Mouse (Mus musculus) myocyte (in vitro differentiated cells): ENCODE measurements around the gene Gan. TPM values are rescaled to one million over a fixed set of nuclear protein-coding genes. Genes with fewer than 3 reads are reported as not detected.

ENCODE experiments used
- H3K27me3 ChIP-seq: one replicate; pipeline ENCODE4 v1.6.1; 2011; ENCODE audit not compliant: control insufficient read depth, insufficient read depth, insufficient read length
- H3K36me3 ChIP-seq: one replicate; pipeline ENCODE4 v1.6.1; 2011; ENCODE audit not compliant: control insufficient read depth, insufficient read depth
- H3K4me2 ChIP-seq: one replicate; pipeline ENCODE4 v1.6.1; 2011; ENCODE audit warnings: low read depth, control low read depth
- H3K4me3 ChIP-seq: one replicate; pipeline ENCODE4 v1.5.1; 2011; ENCODE audit warnings: mild to moderate bottlenecking, control low read depth, moderate library complexity
- H3K79me2 ChIP-seq: one replicate; pipeline ENCODE4 v1.6.1; 2011; ENCODE audit not compliant: control insufficient read depth, insufficient read depth
- H3ac ChIP-seq: one replicate; pipeline ENCODE4 v1.6.1; 2011; ENCODE audit not compliant: control insufficient read depth, insufficient read length
- CEBPB ChIP-seq: IDR thresholded peaks from 2 replicates; pipeline ENCODE4 v1.6.1; 2011; ENCODE audit warnings: mild to moderate bottlenecking, moderate library complexity; ENCODE audit not compliant: poor library complexity, insufficient read depth, severe bottlenecking
- E2F4 ChIP-seq: IDR thresholded peaks from one replicate; pipeline ENCODE4 v1.6.1; 2011; ENCODE audit warnings: mild to moderate bottlenecking, control low read depth, moderate library complexity; ENCODE audit not compliant: insufficient read depth
- MAX ChIP-seq: IDR thresholded peaks from one replicate; pipeline ENCODE4 v1.6.1; 2011; ENCODE audit warnings: low read depth, mild to moderate bottlenecking, control low read depth
- MYOD1 ChIP-seq, 3 experiments: IDR thresholded peaks; one replicate each; pipeline ENCODE4 v1.6.1; 2011; ENCODE audit warnings: control low read depth in 2 of 3, low read depth in 2 of 3, mild to moderate bottlenecking in 2 of 3, moderate library complexity in 1 of 3; ENCODE audit not compliant: insufficient read length in 2 of 3, control insufficient read depth in 1 of 3
- MYOG ChIP-seq, 3 experiments: IDR thresholded peaks; one replicate each; pipeline ENCODE4 v1.6.1; 2011; ENCODE audit warnings: control low read depth in 2 of 3, low read depth in 2 of 3, mild to moderate bottlenecking in 2 of 3; ENCODE audit not compliant: insufficient read length in 2 of 3, control insufficient read depth in 1 of 3, insufficient read depth in 1 of 3
- POLR2A ChIP-seq: IDR thresholded peaks from one replicate; pipeline ENCODE4 v1.6.1; 2011; ENCODE audit warnings: low read depth, mild to moderate bottlenecking, control low read depth, moderate library complexity; ENCODE audit not compliant: insufficient read length
- POLR2AphosphoS2 ChIP-seq: IDR thresholded peaks from one replicate; pipeline ENCODE4 v1.6.1; 2011; ENCODE audit warnings: low read depth, control low read depth; ENCODE audit not compliant: insufficient read length
- REST ChIP-seq: IDR thresholded peaks from one replicate; pipeline ENCODE4 v1.6.1; 2011; ENCODE audit warnings: mild to moderate bottlenecking, control low read depth, moderate library complexity; ENCODE audit not compliant: insufficient read depth, insufficient read length
- SRF ChIP-seq: IDR thresholded peaks from one replicate; pipeline ENCODE4 v1.6.1; 2011; ENCODE audit warnings: low read depth; ENCODE audit not compliant: control insufficient read depth, insufficient read length
- TCF12 ChIP-seq: IDR thresholded peaks from one replicate; pipeline ENCODE4 v1.6.1; 2011; ENCODE audit warnings: mild to moderate bottlenecking, control low read depth; ENCODE audit not compliant: poor library complexity, insufficient read depth, severe bottlenecking
- TCF3 ChIP-seq: IDR thresholded peaks from one replicate; pipeline ENCODE4 v1.6.1; 2011; ENCODE audit warnings: low read depth, control low read depth; ENCODE audit not compliant: insufficient read length
- USF1 ChIP-seq: IDR thresholded peaks from one replicate; pipeline ENCODE4 v1.6.1; 2011; ENCODE audit warnings: low read depth, mild to moderate bottlenecking, control low read depth, moderate library complexity
- polyA plus RNA-seq: library from polyadenylated mRNA; unstranded; fragments of >200 nt; fragmentation: generic; extraction: Trizol; gene quantifications from one replicate; pipeline ENCODE4 v1.2.1, GENCODE M21; 2012; ENCODE audit warnings: missing spikeins

The Gan gene
- polyA plus RNA-seq, 1 experiment, result 3.7 TPM

DNA sequence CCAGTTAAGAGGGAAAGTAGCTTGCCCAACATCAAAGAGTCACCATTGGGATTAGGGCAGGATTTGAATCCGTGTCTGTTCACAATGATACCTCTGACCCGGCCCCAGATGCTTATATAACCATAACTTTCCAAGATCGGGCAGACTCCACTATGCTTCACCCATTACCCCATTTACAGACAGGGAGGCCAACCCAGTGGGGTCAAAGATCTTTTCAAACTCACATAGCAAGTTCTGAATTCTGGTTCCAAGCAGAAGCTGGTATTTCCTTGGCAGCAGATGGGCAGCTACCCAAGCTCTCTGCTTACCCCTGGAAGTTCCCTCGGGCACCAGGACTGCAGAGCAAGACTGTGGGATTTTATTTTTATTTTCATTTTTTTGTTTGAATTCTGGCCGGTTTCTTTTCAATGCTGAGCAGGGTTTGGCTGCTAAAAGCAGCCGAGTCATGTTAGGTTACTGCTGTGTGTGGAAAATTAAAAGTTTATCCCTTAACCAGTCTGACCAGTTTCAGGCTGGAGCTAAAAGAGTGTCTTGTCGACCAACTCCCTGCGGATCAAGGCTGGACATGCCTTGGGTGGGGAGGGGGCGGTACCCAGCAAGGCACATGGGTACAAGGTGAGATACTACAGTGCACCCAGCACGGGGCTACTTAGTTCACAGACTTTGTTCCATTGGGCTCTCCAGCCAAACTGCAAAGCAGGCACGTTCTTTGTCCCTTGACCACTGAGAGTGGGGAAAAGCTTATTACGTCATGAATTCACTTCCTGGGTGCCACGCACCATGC is 33.9 kb upstream of the Gan start:
- H3ac ChIP-seq, result no peak overlapping the region

DNA sequence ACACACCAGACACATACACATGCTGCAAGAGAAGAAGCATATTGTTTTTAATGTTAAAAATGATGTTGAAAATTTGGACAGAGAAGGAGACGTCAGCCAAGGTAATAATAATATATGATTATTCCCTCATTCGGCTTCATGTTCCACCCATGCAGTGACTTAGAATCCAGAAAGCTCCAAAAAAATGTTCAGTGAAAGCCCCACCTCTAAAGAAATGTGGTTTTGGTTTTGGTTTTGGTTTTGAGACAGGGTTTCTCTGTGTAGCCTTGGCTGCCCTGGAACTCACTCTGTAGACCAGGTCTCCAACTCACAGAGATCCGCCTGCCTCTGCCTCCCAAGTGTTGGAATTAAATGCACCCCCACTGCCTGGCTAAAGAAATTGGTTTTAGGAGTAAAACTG is 32.1 kb upstream of the Gan start:
- no peak for TF ChIP-seq REST
- no peak for TF ChIP-seq SRF
- TF ChIP-seq E2F4, result no peak
- no peak for TF ChIP-seq TCF12
- TF ChIP-seq POLR2A, result no peak
- no peak for TF ChIP-seq MYOD1 (IDR thresholded peaks at IDR 0.05; ENCODE audit: control insufficient read depth in 1 of 3, insufficient read length in 2 of 3, low read depth in 2 of 3)
- TF ChIP-seq TCF3, result no peak
- TF ChIP-seq MYOG (IDR thresholded peaks at IDR 0.05; ENCODE audit: control insufficient read depth in 1 of 3, insufficient read depth in 1 of 3, insufficient read length in 2 of 3, low read depth in 2 of 3), result no peak
- no peak for TF ChIP-seq MAX
- TF ChIP-seq USF1, result no peak
- no peak for TF ChIP-seq CEBPB
- no peak for TF ChIP-seq POLR2AphosphoS2
- H3K4me3 ChIP-seq, result no peak overlapping the region

More for the DNA sequence above, 33.9 kb upstream of the Gan start:
- H3K4me3 ChIP-seq, result no peak overlapping the region
- H3K36me3 ChIP-seq, result no peaks in the 10 kb centered on the region
- TF ChIP-seq USF1 (no peak), MYOD1 (IDR thresholded peaks at IDR 0.05; ENCODE audit: control insufficient read depth in 1 of 3, insufficient read length in 2 of 3, low read depth in 2 of 3) (no peak)
- no peaks in the 10 kb centered on the region for H3K79me2 ChIP-seq
- H3K27me3 ChIP-seq, result no peaks in the 10 kb centered on the region
- H3K4me2 ChIP-seq, result no peak overlapping the region

DNA sequence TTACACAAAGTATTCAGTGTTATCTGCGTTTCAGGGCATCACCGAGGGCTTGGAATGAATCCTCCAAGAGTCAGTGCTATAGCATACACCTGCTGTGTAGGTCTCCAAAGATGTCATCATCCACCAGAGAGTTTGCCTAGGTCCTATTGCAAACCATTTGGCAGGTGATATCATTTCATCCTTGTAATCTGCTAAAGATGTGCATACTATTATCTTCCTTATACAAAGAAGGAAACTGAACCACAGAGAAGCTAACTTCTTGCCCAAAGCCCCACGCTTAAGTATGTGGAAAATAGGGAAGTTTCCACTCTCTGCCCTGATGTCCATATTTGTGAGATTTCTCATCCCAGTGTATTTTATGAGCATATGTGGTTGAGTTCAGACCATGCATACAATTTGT is 31.5 kb upstream of the Gan start:
- no peak overlapping the region for H3K4me3 ChIP-seq
- H3K79me2 ChIP-seq, result no peaks in the 10 kb centered on the region
- no peak overlapping the region for H3ac ChIP-seq
- no peaks in the 10 kb centered on the region for H3K36me3 ChIP-seq
- H3K4me2 ChIP-seq, result no peak overlapping the region
- TF ChIP-seq MAX (no peak), MYOD1 (IDR thresholded peaks at IDR 0.05; ENCODE audit: control insufficient read depth in 1 of 3, insufficient read length in 2 of 3, low read depth in 2 of 3) (no peak), USF1 (no peak), TCF12 (no peak), POLR2AphosphoS2 (no peak), SRF (no peak), TCF3 (no peak), MYOG (IDR thresholded peaks at IDR 0.05; ENCODE audit: control insufficient read depth in 1 of 3, insufficient read depth in 1 of 3, insufficient read length in 2 of 3, low read depth in 2 of 3) (no peak), POLR2A (no peak), CEBPB (no peak), REST (no peak), E2F4 (no peak)
- no peaks in the 10 kb centered on the region for H3K27me3 ChIP-seq

More for the DNA sequence above, 32.1 kb upstream of the Gan start:
- Histone ChIP-seq H3K36me3 (no peaks in the 10 kb centered on the region), H3ac (no peak overlapping the region), H3K4me2 (no peak overlapping the region), H3K27me3 (no peaks in the 10 kb centered on the region), H3K79me2 (no peaks in the 10 kb centered on the region)

- Histone ChIP-seq H3ac (no peak overlapping the region), H3K79me2 (no peaks in the 10 kb centered on the region), H3K36me3 (no peaks in the 10 kb centered on the region), H3K4me2 (no peak overlapping the region), H3K27me3 (no peaks in the 10 kb centered on the region), H3K4me3 (no peak overlapping the region)
- TF ChIP-seq SRF (no peak), REST (no peak), POLR2A (no peak), USF1 (no peak), TCF12 (no peak), MAX (no peak), E2F4 (no peak), MYOG (IDR thresholded peaks at IDR 0.05; ENCODE audit: control insufficient read depth in 1 of 3, insufficient read depth in 1 of 3, insufficient read length in 2 of 3, low read depth in 2 of 3) (no peak), POLR2AphosphoS2 (no peak), MYOD1 (IDR thresholded peaks at IDR 0.05; ENCODE audit: control insufficient read depth in 1 of 3, insufficient read length in 2 of 3, low read depth in 2 of 3) (no peak), TCF3 (no peak), CEBPB (no peak)
Measured at GRCm38 (mm10) chr8:117127063-117127462, 30.9 kb upstream of the Gan start.

- TF ChIP-seq SRF (no peak), MYOG (IDR thresholded peaks at IDR 0.05; ENCODE audit: control insufficient read depth in 1 of 3, insufficient read depth in 1 of 3, insufficient read length in 2 of 3, low read depth in 2 of 3) (no peak), CEBPB (no peak), REST (no peak), POLR2AphosphoS2 (no peak), MAX (no peak), E2F4 (no peak), POLR2A (no peak), TCF3 (no peak), USF1 (no peak), MYOD1 (IDR thresholded peaks at IDR 0.05; ENCODE audit: control insufficient read depth in 1 of 3, insufficient read length in 2 of 3, low read depth in 2 of 3) (no peak), TCF12 (no peak)
Measured at GRCm38 (mm10) chr8:117133702-117134101, 24.2 kb upstream of the Gan start.

More at GRCm38 (mm10) chr8:117133702-117134101, 24.2 kb upstream of the Gan start:
- Histone ChIP-seq H3K36me3 (no peaks in the 10 kb centered on the region), H3ac (no peak overlapping the region), H3K4me3 (no peak overlapping the region), H3K79me2 (no peaks in the 10 kb centered on the region), H3K27me3 (no peaks in the 10 kb centered on the region), H3K4me2 (no peak overlapping the region)
